Mouse (Mus musculus): ENCODE results near the gene Sh3rf1. TPM values are rescaled to one million over a fixed set of nuclear protein-coding genes. Genes with fewer than 3 reads are reported as not detected.

Sh3rf1 gene
- total RNA-seq, 4 experiments from 2014 or later, result 55.7 to 63.8 (median 58.6) TPM

DNA sequence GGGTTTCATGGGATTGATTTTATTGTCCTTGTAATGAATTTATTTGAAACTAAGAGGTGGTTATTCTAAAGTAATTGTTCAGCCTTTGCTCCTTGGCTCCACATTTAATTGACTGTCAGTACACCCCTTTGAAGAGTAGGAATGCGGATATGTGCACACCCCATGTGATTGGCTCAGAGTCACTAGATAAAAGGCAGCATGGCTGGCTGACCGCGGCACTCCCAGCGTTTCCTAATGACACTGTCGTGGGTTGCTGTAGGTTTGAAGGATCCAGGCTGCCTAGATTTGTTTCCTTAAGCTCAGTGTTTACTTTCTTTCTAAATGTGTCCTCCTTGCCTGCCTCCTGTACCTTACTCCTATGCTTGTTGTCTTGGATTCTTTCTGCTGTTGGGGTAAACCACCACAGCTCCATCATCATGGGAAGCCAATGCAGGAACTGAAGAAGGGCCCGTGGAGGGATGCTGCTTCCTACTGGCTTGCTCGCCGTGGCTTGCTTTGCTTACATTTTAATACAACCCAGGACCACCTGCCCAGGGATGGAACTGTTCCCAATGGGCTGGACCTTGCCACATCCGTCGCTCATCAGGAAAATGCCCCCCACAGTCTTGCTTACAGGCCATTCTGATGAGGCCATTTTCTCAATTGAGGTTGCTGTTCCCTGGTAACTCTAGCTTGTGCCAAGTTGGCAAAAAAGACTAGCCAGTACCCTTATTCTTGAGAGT, 93.3 kb downstream of the Sh3rf1 start:
- DNase-seq (ENCODE audit: low spot score in 2 of 2), result no peak

DNA sequence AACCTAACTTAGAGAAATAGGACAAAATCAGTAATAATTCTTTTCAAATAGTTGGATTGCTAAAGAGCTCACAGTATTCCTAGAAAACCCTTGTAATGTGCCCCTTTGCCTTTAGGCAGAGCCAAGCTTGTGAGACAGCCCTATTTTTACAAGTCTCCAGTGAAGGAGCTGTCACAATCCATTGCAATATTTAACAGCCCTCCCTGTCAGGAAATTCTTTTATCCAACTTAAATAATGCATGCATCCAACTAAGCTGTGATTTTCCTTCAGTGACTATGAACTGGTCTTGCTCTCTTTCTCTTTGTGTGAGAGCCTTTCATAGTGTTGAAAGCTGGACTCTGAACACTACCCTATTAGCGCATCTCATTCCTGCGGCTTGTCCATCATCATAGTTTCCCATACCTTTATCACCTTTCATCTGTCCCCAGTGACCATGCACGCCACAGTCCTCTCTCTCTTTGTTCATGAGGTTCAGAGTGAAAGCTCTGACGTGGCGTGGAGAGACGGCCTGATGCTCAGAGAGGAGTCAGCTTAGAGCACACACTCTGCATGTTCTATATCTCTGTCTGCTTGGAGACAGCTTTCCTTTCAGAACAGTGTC, 94.0 kb downstream of the Sh3rf1 start:
- DNase-seq (ENCODE audit: low spot score in 2 of 2), result no peak

DNA sequence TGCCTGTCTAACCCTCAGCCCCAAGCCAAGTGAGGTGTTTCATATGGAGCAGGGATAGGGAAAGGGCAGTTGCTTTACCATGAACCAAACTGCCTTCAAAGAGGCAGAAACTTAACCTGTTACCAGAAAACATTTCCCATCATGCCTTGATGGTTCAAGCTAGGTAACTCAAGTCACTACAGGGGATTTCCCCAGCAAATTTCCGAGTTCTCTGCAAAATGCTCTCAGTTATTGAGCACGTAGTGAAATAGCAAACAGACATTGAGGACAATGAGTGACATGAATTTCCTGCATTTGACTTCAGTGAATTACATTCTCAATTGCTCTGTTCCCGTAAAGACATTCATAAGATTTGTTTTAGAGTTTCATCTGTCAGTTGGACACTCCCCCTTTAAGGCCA, 97.5 kb downstream of the Sh3rf1 start:
- no peak for DNase-seq (ENCODE audit: low spot score in 2 of 2)

DNA sequence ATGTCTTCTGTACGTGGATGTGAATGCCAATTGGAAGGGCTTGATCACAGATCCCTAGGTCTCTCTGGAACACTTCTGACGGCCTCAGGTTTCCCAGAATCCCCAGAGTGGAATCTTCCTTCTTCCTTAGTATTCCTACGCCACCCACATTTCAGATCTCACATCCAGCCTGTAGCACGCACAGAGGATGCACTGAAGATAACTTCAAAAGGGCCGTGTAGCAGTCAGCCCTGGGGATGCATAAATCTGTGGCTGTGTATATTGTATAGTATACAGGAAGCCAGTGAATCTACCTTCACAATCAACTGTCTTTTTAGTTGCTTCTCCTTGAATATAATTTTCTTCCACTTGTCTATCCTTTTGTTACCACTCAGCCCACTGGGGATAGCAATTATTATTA, 98.1 kb downstream of the Sh3rf1 start:
- no peak for DNase-seq (ENCODE audit: low spot score in 2 of 2)

DNA sequence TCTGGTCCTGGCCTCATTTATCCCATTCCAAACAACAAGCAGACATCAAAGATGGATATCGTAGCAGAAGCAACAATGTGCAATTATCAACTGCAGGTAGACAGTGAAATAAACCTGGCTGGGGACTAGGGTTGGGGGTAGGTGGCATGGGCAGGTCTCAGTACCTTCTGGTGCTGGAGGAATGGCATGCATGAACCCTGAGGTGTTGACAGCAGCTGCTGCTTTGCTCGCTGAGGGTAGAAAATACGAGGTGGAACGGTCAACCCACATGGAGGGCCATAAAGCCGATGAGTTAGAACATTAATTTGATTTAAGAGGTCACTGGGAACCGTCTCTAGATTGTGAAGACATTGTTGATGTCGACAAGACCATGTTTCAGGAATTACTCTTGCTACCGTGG, 98.8 kb downstream of the Sh3rf1 start:
- no peak for DNase-seq (ENCODE audit: low spot score in 2 of 2)

DNA sequence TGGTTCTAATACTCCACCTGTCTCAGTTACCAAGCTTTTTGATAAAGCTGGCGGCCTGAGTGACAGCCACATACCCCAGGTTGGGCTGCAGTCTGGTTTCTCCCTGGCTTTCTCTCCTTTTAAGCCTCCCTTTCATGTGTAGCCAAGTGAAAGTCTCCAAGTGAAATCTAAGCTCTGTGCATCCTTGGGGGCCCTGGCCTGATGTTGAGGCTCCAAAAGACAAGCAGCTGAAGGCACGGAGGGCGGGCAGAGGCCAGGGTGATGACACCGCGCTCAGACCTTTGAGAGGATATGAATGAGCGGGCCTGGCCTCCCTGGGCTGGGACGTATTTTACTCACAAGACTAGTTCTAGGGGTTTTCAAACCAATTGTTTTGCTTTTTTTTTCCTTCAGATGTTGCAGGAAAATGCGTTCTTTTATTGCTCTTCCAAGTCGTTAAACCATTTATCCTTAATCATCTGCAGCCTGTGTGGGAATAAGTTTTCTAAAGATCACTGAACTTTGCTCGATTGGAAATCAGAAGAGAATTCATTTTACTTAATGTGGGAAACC, 100.8 kb downstream of the Sh3rf1 start:
- DNase-seq (ENCODE audit: low spot score in 2 of 2), result no peak

DNA sequence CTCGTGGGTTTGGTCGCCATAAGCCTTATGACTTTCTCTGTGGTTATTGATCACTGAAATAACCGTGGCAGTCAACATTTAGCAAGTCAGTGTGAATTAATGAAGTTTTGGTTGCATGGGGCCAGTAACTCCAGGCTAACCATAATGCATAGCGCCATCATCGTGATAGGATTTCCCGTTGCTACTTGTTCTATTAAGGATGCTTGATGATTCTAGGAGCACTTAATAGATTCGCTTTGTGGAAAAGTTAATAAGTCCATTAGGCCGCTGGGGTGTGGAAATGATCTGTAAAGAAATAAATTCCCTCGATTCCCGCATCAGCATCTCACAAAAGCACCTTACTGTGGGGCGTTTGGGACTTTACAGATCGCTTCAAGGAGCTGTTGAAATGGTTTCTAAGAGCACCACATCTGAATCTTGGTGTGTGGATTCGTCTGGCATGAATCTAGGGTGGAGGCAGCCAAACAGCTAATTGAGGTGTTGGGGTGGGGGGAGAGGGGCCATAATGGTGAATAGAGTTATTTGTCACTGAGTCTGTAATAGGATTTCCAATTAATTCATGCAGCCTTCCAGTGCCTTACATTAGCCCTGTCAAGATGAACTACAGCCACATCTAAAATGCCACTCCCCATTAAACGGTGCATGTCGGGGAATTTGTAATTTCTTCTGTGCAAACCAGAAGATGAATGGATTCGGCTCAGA, 101.5 kb downstream of the Sh3rf1 start:
- no peak for DNase-seq (ENCODE audit: low spot score in 2 of 2)

DNA sequence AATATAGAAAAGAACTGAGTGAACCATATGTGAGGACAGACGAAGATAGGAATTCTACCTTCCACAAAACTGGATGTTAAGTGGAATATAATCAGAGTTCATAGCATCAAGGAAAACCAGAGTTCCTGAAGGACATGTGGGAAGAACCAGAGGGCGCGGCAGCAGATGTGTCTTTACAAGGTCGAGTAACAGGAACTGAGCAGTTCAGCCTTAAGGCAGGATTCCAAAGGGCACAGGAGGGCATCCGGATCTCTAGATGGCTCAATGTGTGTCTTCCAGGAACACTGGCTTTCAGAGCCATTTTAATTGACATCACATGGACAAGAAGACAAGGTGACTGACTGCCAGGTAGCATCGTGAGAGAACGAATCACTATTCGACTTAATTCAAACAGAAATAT, 102.6 kb downstream of the Sh3rf1 start:
- DNase-seq (ENCODE audit: low spot score in 2 of 2), result no peak

DNA sequence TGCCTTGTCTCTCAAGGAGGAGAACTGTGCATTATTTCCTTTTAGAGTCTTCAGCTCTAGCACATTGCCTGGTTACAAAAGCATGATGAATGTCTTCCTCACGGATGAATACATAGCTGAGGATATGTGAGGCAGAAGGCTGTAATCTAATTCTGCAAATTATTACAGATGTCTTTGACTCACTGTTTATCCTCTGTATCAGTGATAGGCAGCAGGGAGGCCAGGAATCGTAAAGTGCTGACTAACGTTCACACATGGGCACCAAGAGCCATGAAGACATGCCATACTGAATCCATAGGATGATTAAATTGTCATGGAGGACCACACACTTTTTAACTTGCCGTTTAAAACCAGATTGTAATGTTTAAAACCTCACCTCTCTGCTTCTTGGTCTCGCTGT, 103.7 kb downstream of the Sh3rf1 start:
- no peak for DNase-seq (ENCODE audit: low spot score in 2 of 2)

DNA sequence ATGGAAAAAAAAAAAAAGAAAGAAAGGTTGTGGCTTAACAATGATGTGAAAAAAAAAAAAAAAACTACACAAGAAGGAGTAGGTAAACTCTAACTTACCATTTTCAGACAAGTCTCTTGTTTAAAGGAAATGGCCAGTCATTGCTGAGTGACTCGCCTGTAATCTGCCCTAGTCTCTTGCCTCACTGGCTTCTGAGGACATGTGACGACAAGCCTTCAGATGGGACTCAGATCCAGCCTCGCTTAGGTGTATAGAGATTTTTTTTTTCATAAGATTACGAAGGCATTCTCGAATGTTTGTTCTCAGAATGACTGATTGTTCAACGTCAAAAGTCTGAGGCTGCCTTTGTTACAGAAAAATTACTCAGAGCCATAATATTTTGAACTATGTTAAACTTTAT, 116.0 kb downstream of the Sh3rf1 start:
- no peak for DNase-seq (ENCODE audit: low spot score in 2 of 2)

DNA sequence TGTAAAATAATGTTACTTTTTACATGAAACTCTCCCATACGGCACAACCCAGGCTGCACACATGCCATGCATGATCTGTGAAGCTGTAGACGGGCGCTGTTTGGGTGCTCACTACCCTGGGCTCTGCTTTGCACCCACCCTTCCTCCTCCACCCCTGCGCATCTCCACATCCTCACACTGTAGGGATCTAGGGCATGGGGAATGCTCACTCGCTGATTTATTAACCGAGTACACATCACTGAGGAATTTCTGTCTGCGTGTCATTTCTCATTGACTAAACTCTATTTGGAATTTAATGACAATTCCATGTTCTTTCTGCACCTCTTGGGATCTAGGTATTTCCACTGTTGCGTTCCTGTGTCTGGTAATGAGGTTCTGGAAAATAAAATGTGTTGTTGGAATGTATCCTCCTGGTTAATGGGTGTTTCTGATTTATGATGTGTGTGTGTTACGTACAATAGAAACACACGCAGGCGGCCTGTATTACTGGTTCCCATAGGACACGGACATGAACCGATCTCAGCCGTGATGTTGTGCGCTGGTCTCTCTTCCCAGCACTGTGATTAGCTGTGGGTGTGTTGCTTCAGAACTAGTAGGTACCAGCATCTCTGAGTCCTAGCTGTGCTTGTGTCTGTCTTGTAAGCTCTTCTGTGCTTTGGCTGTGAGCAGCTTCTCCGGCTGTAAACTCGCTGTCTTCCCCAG, 116.8 kb downstream of the Sh3rf1 start:
- DNase-seq (ENCODE audit: low spot score in 2 of 2), result no peak

DNA sequence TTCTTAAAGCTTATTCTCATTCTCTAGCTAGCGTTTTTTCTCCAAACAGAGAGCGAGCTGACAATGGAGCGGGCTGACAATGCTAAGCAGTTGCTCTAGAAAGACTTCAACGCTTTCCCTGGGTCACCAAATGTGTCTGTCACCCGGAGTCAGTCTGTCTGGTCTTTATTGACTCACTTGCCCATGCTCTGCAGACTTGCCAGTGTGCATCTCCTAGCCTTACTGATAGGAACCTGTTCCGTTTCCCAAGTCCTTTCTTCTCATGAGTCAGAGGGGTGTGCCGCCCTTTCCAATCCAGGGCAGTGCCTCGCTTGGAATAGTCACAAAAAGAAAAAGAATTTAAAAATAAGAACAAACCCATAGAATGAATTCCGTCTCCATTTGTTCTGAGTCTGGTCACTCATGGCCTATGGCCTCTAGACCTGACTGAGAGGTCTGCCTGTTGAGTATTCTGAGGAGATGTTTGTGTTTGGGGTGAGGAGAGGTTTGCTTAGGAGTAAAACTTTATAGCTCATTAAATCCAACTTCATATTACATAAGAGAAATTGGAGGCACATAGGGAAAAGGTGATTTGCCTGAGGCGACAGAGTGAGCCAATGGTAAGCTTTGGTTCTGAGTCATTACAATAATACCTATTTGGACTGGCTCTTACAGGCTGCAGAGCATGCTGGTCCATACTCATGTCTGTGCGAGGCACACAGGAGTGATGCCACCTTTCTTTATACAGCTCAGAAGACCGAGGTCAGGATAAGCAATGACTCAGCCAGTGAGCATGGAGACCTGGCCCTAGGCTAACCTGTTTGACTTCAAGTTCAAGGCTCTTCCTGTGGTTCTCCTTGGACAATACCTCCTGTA, 118.1 kb downstream of the Sh3rf1 start:
- no peak for DNase-seq (ENCODE audit: low spot score in 2 of 2)

DNA sequence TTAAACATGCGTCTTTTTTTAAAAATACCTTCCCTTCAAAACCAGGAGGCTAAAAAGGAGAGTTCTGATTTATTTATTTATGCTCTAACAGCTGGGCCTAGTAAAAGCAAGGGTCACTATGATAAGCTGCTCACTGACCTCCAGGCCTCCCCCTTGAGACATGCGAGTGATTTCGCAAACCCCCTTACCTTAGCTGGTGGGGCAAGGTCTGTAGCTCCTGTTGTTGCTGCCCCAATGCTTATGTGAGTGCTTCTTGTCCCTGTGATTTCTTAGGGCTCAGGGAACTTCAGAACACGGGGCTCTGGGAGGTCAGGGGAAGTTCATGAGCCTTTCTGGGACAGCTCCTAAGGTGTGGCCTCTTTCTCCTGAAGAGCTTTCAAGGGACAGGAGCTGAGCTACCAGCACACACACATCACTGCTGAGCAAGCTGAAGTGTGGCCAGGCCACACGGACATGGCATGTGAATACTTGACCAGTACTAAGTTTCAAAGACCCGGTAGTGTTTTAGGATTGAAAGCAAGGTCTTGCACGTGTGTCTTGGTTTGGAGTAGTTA, 118.9 kb downstream of the Sh3rf1 start:
- DNase-seq (ENCODE audit: low spot score in 2 of 2), result no peak

DNA sequence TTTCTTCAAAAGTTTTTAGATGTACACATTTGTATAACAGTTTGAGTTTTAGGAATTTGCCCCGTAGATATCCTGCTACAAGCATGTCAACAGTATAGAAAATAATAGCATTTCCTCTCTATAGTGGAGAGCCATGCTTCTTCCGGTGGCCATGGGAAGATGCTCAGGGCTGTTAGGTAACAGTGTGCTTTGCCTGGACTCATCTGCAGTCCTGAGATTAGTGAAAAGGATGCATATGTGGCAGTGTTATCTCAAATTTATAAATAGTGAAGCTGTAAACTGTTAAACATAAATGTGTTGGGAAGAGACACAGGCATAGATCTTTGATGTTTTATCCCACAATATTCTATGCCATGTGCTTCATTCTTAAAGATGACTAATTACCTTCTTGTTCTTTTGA, 120.8 kb downstream of the Sh3rf1 start:
- no peak for DNase-seq (ENCODE audit: low spot score in 2 of 2)

DNA sequence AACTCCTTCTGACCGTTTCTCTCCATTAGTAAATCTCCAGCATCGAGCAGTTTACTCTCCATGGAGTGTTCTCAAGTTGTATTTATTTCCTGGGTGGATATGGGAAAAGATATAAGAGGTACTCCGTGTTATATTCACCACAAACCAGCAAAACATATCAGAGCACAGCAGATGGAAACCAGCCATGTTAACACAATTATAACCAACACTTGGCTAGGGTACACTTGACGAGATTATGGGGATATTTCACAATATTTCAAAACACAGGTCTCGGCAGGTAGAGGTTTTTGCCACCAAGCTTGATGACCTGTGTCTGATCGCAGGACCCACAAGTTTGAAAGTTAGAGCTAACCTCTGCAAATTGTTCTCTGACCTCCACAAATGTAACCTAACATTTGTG, 123.3 kb downstream of the Sh3rf1 start:
- no peak for DNase-seq (ENCODE audit: low spot score in 2 of 2)

DNA sequence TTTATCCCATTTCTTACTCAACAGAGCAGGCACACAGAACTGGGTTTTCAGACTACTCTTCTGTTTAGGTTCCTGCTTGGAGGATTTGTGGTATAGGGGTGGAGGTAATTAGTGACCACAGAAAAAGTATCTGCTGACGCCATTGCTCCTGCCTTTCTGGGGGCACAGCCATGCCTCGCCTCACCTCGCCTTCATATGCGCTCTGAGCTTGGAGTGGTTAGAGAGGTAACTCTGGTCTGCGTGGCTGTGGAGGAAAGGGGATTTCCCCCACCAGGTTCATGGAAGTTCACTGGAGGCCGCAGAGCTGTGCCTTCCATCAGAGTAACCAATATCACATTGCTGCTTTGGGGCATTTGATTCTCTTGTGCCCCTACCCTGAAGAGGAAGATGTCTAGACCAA, 123.9 kb downstream of the Sh3rf1 start:
- DNase-seq (ENCODE audit: low spot score in 2 of 2), result no peak

DNA sequence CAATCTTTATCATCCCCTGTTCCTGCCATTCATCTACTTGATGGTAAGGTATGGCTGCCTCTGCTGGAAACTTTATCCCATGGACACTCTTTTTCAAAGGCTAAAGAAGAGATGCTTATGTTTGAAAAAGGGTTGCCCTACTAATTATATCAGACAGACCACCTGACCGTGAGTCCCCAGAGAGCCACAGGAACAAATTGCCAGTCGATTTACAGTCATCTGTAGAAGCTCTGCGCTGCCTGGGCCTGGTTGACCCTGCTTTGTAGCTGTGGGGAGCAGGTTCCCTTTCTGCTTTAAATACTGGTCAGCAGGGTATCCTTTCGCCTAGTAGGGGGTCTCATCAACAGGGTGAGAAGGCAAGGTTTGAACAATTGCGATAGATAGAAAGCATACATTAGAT, 124.4 kb downstream of the Sh3rf1 start:
- DNase-seq (ENCODE audit: low spot score in 2 of 2), result no peak

DNA sequence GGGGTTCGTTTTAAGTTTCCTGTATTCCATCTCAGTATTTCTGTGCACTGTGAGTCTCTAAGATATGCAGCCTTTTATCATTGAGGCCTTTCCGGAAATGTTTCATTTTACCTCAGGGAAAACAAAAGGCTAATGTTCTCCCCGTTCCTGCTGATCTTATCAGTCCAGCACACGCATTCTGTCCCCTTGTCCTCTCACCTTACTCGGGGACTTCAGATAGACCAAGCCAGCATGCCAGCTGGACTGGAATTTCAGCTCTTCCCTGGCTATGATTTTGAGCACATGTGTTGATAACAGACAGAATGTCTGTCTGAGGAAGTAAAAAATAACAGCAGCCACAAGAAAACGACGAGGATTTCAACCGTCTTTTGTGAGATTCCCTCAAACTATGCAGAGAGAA, 124.8 kb downstream of the Sh3rf1 start:
- no peak for DNase-seq (ENCODE audit: low spot score in 2 of 2)

DNA sequence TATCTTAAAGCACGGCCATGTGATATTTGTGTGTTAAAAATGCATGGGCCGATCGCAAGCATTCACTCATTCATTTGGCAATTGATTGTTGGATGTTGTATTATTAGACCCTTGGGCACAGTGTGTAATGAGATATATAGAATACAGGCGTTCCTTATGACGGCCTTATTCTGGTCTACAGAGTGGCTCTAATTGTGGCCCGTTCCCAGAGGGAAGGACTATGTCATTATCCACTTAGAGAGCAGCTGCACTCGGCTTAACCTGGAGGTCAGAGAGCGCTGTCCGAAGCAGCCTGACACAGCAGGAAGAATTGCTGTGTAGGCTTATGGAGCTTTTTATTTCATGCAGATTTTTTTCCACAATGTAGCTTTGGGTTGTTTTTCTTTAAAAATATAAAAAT, 126.8 kb downstream of the Sh3rf1 start:
- DNase-seq (ENCODE audit: low spot score in 2 of 2), result no peak

DNA sequence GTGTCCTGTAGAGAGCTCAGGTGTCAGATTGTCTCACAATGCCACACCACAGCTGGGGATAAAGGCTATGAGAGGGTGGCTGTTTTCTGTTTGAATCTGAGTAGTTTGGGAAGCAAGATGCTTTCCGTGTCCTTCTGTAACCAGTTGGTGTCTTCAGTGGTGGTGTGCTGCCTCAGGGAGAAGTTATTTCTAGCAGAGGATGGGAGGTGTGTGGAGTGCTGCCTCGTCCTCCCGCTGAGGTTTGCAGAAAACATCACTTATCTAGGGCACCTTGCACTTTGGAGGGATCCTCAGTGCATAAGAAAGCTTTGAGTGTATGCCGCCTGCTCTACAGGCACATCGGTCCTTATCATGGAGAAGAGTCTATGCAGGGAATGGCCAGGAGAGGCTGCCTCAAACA, 128.0 kb downstream of the Sh3rf1 start:
- DNase-seq (ENCODE audit: low spot score in 2 of 2), result no peak

DNA sequence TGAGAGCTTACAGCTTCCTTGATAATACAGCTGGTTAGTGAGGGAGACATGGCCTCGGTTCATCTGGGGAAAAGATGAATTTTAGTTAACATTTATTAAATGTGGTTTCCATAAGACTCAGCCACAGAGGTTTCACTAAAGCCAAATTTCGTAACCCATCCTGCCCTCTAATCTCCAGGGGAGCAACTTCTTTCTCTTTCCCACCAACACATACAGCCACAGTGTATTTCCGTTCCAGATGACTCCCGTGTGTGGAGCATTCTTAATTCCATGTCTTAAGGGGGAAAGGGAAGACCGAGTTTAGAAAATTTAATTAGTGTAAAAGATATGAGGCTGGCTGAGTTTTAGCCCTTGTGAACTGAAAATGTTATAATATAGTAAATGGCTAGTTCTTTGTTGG, 131.8 kb downstream of the Sh3rf1 start:
- DNase-seq (ENCODE audit: low spot score in 2 of 2), result no peak

Data from layer of hippocampus, adult 8-10 months (tissue).